Mouse (Mus musculus) stomach, embryonic 14.5 days (tissue): ENCODE results near the gene D030056L22Rik. TPM values are rescaled to one million over a fixed set of nuclear protein-coding genes. Genes with fewer than 3 reads are reported as not detected.

Experiments
- ATAC-seq: fragments of 200-750 bp; cut with Nextera tagmentation; 2 replicates; pipeline ENCODE4 v1.8.0; 2017; ENCODE audit warnings: low read depth, moderate TSS enrichment; ENCODE audit not compliant: insufficient number of reproducible peaks, insufficient read depth, low FRiP score
- H3K27ac ChIP-seq: fragments of 300-500 bp; sonication (generic); 2 replicates; pipeline ENCODE4 v1.5.1; 2014; ENCODE audit warnings: mild to moderate bottlenecking, low read length, moderate library complexity, mixed read lengths
- H3K27me3 ChIP-seq: fragments of 300-500 bp; sonication (generic); 2 replicates; pipeline ENCODE4 v1.6.1; 2014; ENCODE audit warnings: low read length, control low read depth, mixed read lengths; ENCODE audit not compliant: control insufficient read depth, insufficient read depth
- H3K36me3 ChIP-seq: fragments of 300-500 bp; sonication (generic); 2 replicates; pipeline ENCODE4 v1.6.1; 2014; ENCODE audit warnings: mild to moderate bottlenecking, control low read depth, low read length, moderate library complexity, mixed read lengths; ENCODE audit not compliant: control insufficient read depth, insufficient read depth
- H3K4me1 ChIP-seq: fragments of 300-500 bp; sonication (generic); 2 replicates; pipeline ENCODE4 v1.6.1; 2014; ENCODE audit warnings: low read length, control low read depth, mixed read lengths; ENCODE audit not compliant: control insufficient read depth, insufficient read depth
- H3K4me2 ChIP-seq: fragments of 300-500 bp; sonication (generic); replicated peaks from 2 replicates; pipeline ENCODE4 v1.6.1; 2014; ENCODE audit warnings: low read depth, low read length, control low read depth
- H3K4me3 ChIP-seq: fragments of 300-500 bp; sonication (generic); 2 replicates; pipeline ENCODE4 v1.5.1; 2014; ENCODE audit warnings: low read depth, low read length, control low read depth
- H3K9ac ChIP-seq: fragments of 300-500 bp; sonication (generic); replicated peaks from 2 replicates; pipeline ENCODE4 v1.6.1; 2014; ENCODE audit warnings: low read depth, mild to moderate bottlenecking, control low read depth, low read length, moderate library complexity, mixed read lengths
- H3K9me3 ChIP-seq: fragments of 300-500 bp; sonication (generic); 2 replicates; pipeline ENCODE4 v1.6.1; 2016; ENCODE audit warnings: low read depth, low read length, control low read depth; ENCODE audit not compliant: control insufficient read depth
- WGBS: fragments of 180-500 bp; shearing (Covaris S2); extraction: QIAGEN DNeasy Blood & Tissue Kit; methylation state at CpG from one replicate; pipeline ENCODE4 v1.1.7; 2014; 5-methylcytosine and 5-hydroxymethylcytosine counted together
- polyA plus RNA-seq: library from polyadenylated mRNA; unstranded; fragments of >200 nt; fragmentation: Nextera tagmentation; extraction: Ambion mirVana; gene quantifications from 2 replicates; pipeline ENCODE4 v1.2.1, GENCODE M21; 2014

D030056L22Rik gene
- polyA plus RNA-seq, result 30.9 and 31.1 TPM in 2 replicates

DNA sequence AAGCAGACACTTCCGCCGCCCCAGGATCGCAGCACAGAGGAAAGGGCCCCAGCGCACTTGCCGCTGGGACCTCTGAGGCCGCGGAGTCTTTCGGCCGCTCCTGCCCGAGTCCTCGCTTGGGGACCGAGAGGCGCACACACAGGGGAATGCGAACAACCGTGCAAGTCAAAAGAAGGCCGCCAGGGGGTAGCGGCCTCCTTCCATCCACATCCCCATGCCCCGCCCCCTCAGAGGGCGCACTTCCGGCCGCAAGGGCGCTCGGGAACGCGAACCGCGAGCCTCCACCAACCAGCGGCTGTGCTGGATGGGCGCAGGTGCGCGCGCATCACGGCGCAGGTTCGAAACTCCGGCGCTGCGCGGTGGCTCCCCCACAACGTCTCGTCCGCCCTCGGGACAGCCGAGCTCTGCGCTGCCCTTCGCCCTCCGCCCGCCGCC is at the start of gene D030056L22Rik:
Gene D030056L22Rik (plus strand): TSS at position 328 of the 435 bp plus-strand sequence.
- WGBS, result under 1% methylated on average over 49 of the region's 49 CpGs
- peak within 1 kb of the TSS; percentile 91 for H3K27ac ChIP-seq

DNA sequence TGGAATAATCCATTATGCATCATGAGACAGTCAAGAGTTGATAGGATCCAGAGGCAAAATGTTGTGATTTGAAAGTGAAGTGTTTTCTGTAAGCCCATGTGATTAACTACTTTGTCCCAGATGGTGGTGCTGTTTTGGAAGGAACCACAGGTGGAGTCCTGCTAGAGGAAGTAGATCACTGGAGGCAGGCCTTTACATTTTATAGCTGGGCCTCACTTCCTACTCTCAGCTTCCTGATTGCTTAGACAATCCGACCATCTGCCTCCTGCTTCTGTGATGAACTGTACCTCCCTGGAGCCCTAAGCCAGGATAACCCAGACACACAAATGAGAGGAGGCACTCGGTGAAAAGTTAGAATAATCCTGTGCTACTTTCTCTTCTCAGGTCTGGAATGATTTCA is 49.1 kb upstream of the D030056L22Rik start:
- Histone ChIP-seq H3K27me3 (no peaks in the 10 kb centered on the region), H3K4me2 (no peak overlapping the region), H3K9me3 (no peaks in the 10 kb centered on the region), H3K4me3 (no peak overlapping the region), H3K9ac (no peak overlapping the region), H3K27ac (no peak overlapping the region), H3K4me1 (no peaks in the 10 kb centered on the region), H3K36me3 (no peaks in the 10 kb centered on the region)
- ATAC-seq, result no peak
- 61% methylated on average over 2 of the region's 2 CpGs for WGBS

More for the DNA sequence above, at the start of gene D030056L22Rik:
- peak within 1 kb of the TSS; percentile 92 for H3K4me3 ChIP-seq
- H3K4me1 ChIP-seq, result peaks cover 8% of the 10 kb centered on the region; the same call in 1 of the 2 replicates
- H3K27me3 ChIP-seq, result no peaks in the 10 kb centered on the region
- peak within 1 kb of the TSS; percentile 88 for H3K4me2 ChIP-seq
- ATAC-seq, result peak; percentile 98
- H3K9me3 ChIP-seq, result no peaks in the 10 kb centered on the region
- H3K9ac ChIP-seq, result peak within 1 kb of the TSS; percentile 80
- H3K36me3 ChIP-seq, result no peaks in the 10 kb centered on the region; the same call in 1 of the 2 replicates

DNA sequence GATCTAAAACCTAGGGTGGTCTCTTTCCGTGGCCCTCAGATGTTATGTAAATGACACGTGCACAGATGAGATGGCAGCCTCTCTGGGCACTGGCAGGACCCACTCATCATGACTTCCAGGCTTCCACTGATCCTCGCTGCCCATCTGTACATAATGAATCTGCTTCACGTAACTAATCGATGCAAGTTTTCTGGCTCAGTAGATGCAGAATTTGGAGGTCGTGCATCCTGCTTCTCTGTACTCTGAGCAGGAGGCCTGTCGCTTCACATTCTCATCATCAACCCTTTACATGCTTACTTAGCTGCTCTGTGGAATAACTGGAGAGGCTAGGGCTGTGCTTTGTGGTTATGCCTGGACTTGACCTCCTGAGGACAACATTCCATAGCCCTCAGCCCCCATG is 46.0 kb upstream of the D030056L22Rik start:
- Histone ChIP-seq H3K4me3 (no peak overlapping the region), H3K27ac (no peak overlapping the region), H3K27me3 (no peaks in the 10 kb centered on the region), H3K36me3 (no peaks in the 10 kb centered on the region), H3K9ac (no peak overlapping the region), H3K4me1 (peaks cover 5% of the 10 kb centered on the region; the same call in 1 of the 2 replicates), H3K9me3 (no peaks in the 10 kb centered on the region), H3K4me2 (no peak overlapping the region)
- 91% methylated on average over 7 of the region's 7 CpGs for WGBS
- ATAC-seq, result no peak

DNA sequence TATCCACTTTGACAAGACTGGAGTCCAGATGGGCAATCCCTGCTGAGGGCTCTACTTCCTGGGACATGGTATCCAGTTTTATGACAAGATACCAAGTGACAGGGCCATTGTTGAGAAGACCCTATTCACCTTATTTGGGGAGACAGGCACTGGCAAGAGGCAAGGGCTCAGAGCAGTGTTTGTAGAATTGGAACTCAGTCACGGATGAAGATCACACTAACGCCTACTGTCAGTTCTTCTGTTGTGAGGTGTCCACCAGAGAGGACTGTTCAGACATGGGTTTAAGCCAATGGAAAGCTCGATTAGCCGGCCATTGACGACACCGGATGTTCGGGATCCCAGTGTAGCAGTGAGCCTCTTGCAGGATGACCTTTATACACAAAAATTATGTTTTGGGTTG is 43.4 kb upstream of the D030056L22Rik start:
- no peak for ATAC-seq
- no peak overlapping the region for H3K4me3 ChIP-seq
- no peak overlapping the region for H3K27ac ChIP-seq
- WGBS, result 98% methylated on average over 7 of the region's 7 CpGs
- H3K36me3 ChIP-seq, result no peaks in the 10 kb centered on the region
- H3K27me3 ChIP-seq, result no peaks in the 10 kb centered on the region
- no peak overlapping the region for H3K9ac ChIP-seq
- H3K4me2 ChIP-seq, result no peak overlapping the region
- H3K9me3 ChIP-seq, result no peaks in the 10 kb centered on the region
- H3K4me1 ChIP-seq, result peaks cover 20% of the 10 kb centered on the region

DNA sequence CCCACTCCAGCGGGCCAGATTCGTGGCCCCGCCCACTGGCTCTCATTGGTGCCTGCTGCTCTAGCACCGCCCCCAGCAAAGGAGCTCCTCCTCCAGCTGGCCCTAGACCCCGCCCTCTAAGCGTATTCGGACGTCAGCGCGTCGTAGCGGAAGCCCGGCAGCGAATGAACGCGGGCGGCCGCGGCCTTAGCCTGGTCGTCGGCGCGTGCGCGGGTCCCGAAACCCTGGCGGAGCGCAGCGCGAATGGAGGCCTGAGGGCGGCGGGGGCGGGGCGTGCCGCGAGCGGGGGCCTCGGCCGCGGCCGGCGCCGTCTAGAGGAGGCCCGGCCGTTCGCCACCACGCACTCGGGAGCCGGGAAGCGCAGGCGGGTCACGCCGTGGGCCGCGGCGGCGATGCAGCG is 42.4 kb upstream of the D030056L22Rik start, which contains the start of gene Carnmt1:
Gene Carnmt1 (plus strand): TSS at position 157 of the 400 bp plus-strand sequence.
- under 1% methylated on average over 43 of the region's 58 CpGs for WGBS
- no peaks in the 10 kb centered on the region for H3K9me3 ChIP-seq
- H3K9ac ChIP-seq, result peak within 1 kb of the TSS; percentile 82
- H3K4me2 ChIP-seq, result peak within 1 kb of the TSS; percentile 68
- ATAC-seq, result peak; percentile 98
- H3K4me1 ChIP-seq, result peaks cover 20% of the 10 kb centered on the region
- no peaks in the 10 kb centered on the region for H3K36me3 ChIP-seq
- peak within 1 kb of the TSS; percentile 87; the same call in 1 of the 2 replicates for H3K27ac ChIP-seq
- H3K4me3 ChIP-seq, result peak within 1 kb of the TSS; percentile 64
- H3K27me3 ChIP-seq, result no peaks in the 10 kb centered on the region

DNA sequence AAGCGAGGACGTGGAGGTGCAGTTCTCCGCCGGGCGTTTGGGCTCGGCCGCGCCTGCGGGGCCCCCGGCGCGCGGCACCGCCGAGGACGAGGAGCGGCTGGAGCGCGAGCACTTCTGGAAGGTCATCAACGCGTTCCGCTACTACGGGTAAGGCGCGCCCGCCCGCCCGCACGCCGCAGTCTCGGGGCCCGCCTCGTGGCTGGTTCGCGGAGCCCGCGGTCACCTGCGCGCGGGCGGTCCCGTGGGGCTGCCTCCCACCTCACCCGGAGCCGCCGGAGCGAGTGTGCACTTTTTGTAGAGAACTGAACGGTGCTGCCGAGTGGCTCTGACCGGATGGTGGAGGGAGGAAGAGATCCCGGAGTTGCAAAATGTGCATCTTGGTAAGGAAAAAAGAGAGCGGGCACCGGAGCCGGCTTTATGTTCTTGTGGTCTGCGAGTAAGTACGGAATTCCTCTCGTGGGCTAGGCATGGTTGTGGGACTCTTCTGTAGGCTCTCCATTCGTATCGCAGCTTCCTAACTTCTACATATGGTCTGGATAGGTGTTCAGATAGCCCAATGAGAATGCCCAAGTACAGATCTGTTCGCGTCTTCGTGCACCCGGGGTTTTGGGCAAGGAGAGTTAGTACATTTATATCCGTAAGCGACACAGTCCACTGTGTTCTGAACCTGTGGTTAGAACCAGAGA is 41.8 kb upstream of the D030056L22Rik start:
- H3K36me3 ChIP-seq, result no peaks in the 10 kb centered on the region
- H3K4me2 ChIP-seq, result peak overlapping the region; percentile 68
- H3K27me3 ChIP-seq, result no peaks in the 10 kb centered on the region
- H3K27ac ChIP-seq, result peak overlapping the region; percentile 87; the same call in 1 of the 2 replicates
- peaks cover 23% of the 10 kb centered on the region for H3K4me1 ChIP-seq
- no peaks in the 10 kb centered on the region for H3K9me3 ChIP-seq
- peak; percentile 60 for ATAC-seq
- WGBS, result under 1% methylated on average over 62 of the region's 64 CpGs
- peak overlapping the region; percentile 64 for H3K4me3 ChIP-seq
- peak overlapping the region; percentile 82 for H3K9ac ChIP-seq

DNA sequence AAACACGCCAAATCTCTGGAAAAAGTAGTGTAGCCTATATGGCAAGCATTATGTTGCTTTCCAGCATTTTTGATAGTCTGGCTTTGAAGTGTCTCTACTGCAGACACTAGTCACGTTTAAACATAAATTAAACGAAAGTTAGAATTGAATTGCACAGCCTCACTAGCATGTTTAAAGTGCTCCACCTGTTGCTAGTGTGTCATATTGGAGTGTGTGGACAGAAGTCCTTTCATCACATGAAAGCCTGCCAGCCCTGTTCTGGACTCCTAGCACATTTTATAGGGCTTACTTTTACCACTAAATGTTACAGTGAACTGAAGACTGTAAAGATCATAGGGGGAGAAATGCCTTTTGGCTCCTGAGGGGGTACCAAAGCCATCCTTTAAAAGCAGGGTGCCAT is 40.5 kb upstream of the D030056L22Rik start:
- Histone ChIP-seq H3K9ac (no peak overlapping the region), H3K4me3 (peak overlapping the region; percentile 64)
- 54% methylated on average over 3 of the region's 3 CpGs for WGBS

DNA sequence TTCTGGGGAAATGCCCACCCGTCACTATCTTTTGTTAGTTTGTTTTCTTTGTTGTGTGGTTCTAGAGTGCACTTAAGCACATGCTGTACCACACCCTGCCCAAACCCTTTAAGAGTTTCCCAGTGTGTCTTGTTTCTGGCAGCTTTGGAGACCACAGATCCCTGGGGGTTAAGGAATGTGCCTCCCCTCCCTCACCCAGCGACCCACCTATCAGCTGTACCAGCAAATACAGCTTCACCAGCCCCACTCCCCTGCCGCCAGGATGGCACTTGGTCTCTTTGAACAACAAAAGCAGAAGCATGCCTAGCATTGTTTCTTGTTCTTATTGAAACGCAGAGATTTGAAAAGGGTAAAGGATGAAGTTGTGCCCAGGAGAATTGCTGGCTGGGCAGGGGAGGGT is 39.9 kb upstream of the D030056L22Rik start:
- 0 out of 2 replicates have a peak overlapping the region, but pooled peaks have one; percentile 5 for H3K4me3 ChIP-seq
- ATAC-seq, result no peak
- H3K4me2 ChIP-seq, result peak overlapping the region; percentile 68
- H3K9me3 ChIP-seq, result no peaks in the 10 kb centered on the region
- no peaks in the 10 kb centered on the region for H3K27me3 ChIP-seq
- no peaks in the 10 kb centered on the region for H3K36me3 ChIP-seq
- 42% methylated on average over 4 of the region's 4 CpGs for WGBS
- H3K27ac ChIP-seq, result no peak overlapping the region
- no peak overlapping the region for H3K9ac ChIP-seq
- H3K4me1 ChIP-seq, result peaks cover 23% of the 10 kb centered on the region

More for the DNA sequence above, 40.5 kb upstream of the D030056L22Rik start:
- Histone ChIP-seq H3K9me3 (no peaks in the 10 kb centered on the region), H3K27ac (no peak overlapping the region), H3K36me3 (no peaks in the 10 kb centered on the region), H3K4me1 (peaks cover 23% of the 10 kb centered on the region), H3K27me3 (no peaks in the 10 kb centered on the region), H3K4me2 (peak overlapping the region; percentile 68)
- no peak for ATAC-seq
